Mouse (Mus musculus) common myeloid progenitor, adult 5-6 weeks (primary cell): ENCODE measurements at regions not wholly inside any gene's neighbourhood (a gene's known extent, or its start where the extent isn't known, plus 50 kb on each side); places are given as distances from the start of the nearest gene placed in this dataset.

ENCODE experiments used
- ATAC-seq: replicated peaks from 2 replicates; pipeline ENCODE4 v1.8.0; 2016; ENCODE audit warnings: low read depth, mild to moderate bottlenecking, moderate TSS enrichment, inconsistent platforms; ENCODE audit not compliant: poor library complexity, severe bottlenecking

- ATAC-seq: no peak
These were observed 78.8 kb upstream of the Herc3 start for GRCm38 (mm10) chr6:58752496-58752895.

- peak; percentile 89 for ATAC-seq
These were observed 74.8 kb upstream of the Herc3 start for GRCm38 (mm10) chr6:58756309-58757015.

- no peak for ATAC-seq
These were observed 73.9 kb upstream of the Herc3 start for GRCm38 (mm10) chr6:58757339-58757738.

GRCm38 (mm10) chr6:58770654-58771218 is 60.5 kb upstream of the Herc3 start:
- peak; percentile 97 for ATAC-seq

- peak; percentile 83 for ATAC-seq
These were observed 59.3 kb upstream of the Herc3 start for GRCm38 (mm10) chr6:58772014-58772413.
